Mouse (Mus musculus) CH12F3 (cell line): ENCODE measurements around the gene C130032M10Rik.
"Not testable (repeated sequence)": the region's sequence is repeated elsewhere in the genome, so short reads cannot be mapped to it uniquely, and the experiment has no call there.

Experiments
- in situ Hi-C: fragments of 300-500 bp; cut with MboI; formaldehyde crosslinking; loops from 2 replicates; pipeline ENCODE4 v1.14.3; 2020; ENCODE audit warnings: low sequenced_read_pairs

Gene C130032M10Rik

DNA sequence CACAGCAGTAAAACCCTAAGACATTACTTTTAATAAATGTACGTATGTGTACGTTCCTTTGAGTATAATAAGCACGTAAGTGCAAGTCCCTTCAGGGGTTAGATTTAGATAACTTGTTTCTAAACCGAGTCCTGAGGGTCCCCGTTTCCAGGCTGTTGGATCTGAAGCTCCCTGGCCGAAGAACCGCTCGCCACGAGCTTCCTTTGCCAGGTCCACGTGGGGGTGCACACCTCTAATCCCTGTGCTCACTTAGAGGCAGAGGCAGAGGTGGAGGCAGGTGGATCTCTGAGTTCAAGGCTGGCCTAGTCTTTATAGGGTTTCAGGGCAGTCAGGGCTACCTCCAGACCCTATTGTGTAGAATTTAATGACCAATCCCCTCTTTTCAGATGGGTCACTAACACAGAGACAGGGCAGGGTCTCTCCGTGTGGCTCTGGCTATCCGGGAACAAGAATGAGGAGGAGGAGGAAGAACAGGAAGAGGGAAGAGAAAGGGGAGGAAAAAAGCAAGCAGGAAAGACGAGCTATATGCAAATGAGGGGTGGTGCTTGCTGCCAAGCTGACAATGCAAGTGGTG is 2.5 kb downstream of the C130032M10Rik start:
- in situ Hi-C loops, result no loop called here

DNA sequence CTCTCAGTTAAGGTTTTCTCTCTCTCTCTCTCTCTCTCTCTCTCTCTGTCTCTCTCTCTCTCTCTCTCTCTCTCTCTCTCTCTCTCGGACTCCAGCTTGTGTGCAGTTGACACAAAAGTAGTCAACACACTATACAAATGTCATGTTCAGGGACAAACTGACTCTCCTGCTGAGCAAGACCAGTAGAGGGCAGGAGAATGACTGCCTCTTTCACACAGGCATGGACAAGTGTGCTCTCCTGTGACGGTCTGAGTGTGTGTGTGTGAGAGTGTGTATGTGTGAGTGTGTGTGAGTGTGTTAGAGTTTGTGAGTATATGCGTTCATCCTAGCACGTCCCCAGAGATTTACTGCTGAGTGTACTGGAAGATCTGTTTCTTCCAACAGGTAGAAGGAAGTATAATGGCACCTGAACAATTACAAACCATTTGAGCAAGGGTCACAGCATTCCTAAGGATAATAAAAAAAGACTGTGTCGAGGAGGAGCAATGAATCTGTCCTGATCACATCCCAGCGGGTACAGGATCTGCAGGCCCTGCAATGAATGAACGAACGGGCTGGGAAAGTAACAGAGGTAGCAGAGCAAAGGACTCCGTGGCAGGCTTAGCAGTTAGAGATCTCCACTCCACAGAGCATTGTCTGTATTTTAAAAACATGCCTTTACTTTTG is 3.4 kb downstream of the C130032M10Rik start:
- in situ Hi-C loops, result no loop called here

GRCm38 (mm10) chr9:114520529-114520928 is 5.0 kb downstream of the C130032M10Rik start:
- in situ Hi-C loops, result not testable (repeated sequence)

DNA sequence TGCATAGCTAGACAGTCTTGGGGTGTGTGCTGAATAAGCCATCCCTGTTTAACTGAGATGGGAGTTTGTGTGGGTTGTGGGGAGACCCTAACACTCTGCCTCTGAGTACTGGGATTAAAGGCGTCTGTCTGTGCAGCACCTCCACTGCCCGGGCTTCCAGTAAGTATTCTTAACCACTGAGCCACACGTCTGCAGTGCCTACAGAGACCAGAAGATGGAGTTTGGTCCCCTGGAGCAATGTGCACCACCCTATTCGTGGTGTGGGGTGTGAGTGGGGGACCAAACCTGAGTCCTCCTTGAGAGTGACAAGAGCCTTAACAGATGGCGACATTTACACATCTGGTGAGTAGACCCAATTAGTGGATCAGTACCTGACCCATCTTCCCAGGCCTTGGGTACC is 6.5 kb downstream of the C130032M10Rik start:
- in situ Hi-C loops, result no loop called here

GRCm38 (mm10) chr9:114522501-114522900 is 7.0 kb downstream of the C130032M10Rik start:
- in situ Hi-C loops, result no loop called here

DNA sequence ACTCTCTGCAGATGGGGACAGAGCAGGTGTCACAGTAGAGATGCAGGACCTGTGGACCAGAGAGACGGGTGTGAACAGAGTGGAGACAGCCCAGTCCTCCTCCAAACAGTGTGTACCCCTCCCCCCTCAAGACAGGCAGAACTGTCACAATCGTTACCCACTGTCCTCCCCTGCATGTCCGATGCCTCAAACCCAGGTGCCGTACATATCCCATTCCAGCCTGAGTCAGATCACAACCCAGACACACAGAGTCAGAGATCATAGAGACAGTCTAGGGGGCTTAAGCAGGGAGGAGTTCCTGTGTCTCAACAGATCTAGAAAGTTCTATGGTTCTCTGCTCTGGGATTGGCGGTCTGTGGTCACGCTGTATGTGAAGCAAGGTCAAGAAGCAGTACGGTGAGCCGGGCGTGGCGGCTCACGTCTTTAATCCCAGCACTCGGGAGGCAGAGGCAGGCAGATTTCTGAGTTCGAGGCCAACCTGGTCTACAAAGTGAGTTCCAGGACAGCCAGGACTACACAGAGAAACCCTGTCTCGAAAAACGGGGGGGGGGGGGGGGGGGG is 9.7 kb downstream of the C130032M10Rik start:
- in situ Hi-C loops, result no loop called here

GRCm38 (mm10) chr9:114525891-114526290 is 10.4 kb downstream of the C130032M10Rik start:
- in situ Hi-C loops, result no loop called here

GRCm38 (mm10) chr9:114526581-114526980 is 11.1 kb downstream of the C130032M10Rik start:
- in situ Hi-C loops, result no loop called here

- in situ Hi-C loops, result no loop called here
Observed at GRCm38 (mm10) chr9:114527085-114527484, 11.6 kb downstream of the C130032M10Rik start.

DNA sequence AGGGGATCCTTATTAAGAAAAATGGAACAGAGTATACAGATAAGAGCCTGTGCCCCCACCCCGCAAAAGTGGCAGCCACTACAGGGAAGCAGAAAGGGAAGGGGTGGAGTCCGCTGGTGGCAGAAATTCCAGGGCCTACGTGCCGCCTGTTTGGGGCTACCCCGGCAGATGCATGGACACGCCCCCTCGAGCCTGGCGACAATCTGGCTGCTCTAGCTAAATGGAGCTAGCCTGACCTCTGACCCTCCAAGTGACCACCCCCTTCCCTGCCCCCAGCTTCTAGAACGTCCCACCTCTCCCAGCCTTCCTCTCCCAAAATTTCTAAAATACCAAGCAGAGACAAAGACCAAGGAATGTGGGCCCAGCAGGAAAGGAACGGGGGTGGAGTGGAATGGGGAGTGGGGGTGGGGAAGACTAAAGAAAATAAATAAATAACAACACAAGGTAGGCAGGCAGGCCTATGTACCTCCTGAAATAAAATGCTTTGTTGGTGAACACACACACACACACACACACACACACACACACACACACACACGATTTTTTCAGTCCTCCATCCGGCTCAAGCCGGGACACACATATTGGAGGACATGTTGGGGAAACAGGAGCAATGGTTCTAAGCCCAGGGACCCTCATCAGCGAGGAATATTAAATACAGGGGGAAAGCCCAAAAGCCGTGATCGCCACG is 12.6 kb downstream of the C130032M10Rik start:
- in situ Hi-C loops, result no loop called here

GRCm38 (mm10) chr9:114528680-114529048 is 13.2 kb downstream of the C130032M10Rik start:
- in situ Hi-C loops, result no loop called here

- in situ Hi-C loops, result no loop called here
Observed at GRCm38 (mm10) chr9:114531276-114531675, 15.8 kb downstream of the C130032M10Rik start.

DNA sequence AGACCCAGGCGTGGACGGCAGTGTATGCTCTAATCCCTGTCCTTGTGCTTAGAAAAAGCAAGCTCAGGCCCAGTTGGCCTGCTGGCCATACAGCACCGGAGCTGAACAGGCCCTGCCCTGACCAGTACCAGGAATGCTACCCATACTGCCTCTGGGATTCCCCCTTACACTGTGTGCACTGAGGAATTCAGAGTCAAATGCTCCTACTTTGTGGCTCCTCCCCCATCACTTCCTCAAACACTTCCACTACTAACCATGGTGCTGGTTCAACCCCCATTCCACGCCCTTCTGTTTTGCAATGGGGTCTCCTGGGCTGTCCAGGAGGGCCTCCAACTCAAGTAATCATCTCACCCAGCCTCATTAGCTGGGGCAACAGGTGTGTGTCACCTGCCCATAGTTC is 18.4 kb downstream of the C130032M10Rik start:
- in situ Hi-C loops, result no loop called here

GRCm38 (mm10) chr9:114534747-114535517 is 19.4 kb downstream of the C130032M10Rik start:
- in situ Hi-C loops, result no loop called here

- in situ Hi-C loops, result no loop called here
Observed at GRCm38 (mm10) chr9:114536628-114537027, 21.1 kb downstream of the C130032M10Rik start.

- in situ Hi-C loops, result no loop called here
Observed at GRCm38 (mm10) chr9:114538996-114539563, 23.6 kb downstream of the C130032M10Rik start.

- in situ Hi-C loops, result no loop called here
Observed at GRCm38 (mm10) chr9:114541279-114541741, 25.8 kb downstream of the C130032M10Rik start.

GRCm38 (mm10) chr9:114543882-114544753 is 28.6 kb downstream of the C130032M10Rik start:
- in situ Hi-C loops, result no loop called here

GRCm38 (mm10) chr9:114544754-114545393 is 29.4 kb downstream of the C130032M10Rik start:
- in situ Hi-C loops, result no loop called here
